Mouse (Mus musculus) CH12.LX (cell line): ENCODE measurements around the gene Tada2b. TPM values are rescaled to one million over a fixed set of nuclear protein-coding genes. Genes with fewer than 3 reads are reported as not detected.

Experiments
- DNase-seq: peaks from one replicate; pipeline ENCODE4 v3.0.0-alpha.2; 2013; ENCODE audit errors: extremely low read depth
- H3K27ac ChIP-seq: 2 replicates; pipeline ENCODE4 v1.5.1; 2012; ENCODE audit warnings: low read depth, mild to moderate bottlenecking, control low read depth, moderate library complexity; ENCODE audit not compliant: insufficient read depth
- H3K27me3 ChIP-seq: replicated peaks from 2 replicates; pipeline ENCODE3; 2012; ENCODE audit warnings: inconsistent platforms
- H3K36me3 ChIP-seq, 2 experiments: replicated peaks in 1 of 2; 2 replicates each; pipeline versions ENCODE3 to v1.6.1; 2012; ENCODE audit warnings: inconsistent platforms in 1 of 2, low read length in 1 of 2, mild to moderate bottlenecking in 1 of 2, mixed read lengths in 1 of 2, moderate library complexity in 1 of 2; ENCODE audit not compliant: control insufficient read depth in 1 of 2, insufficient read depth in 1 of 2
- H3K4me1 ChIP-seq, 2 experiments: 2 replicates each; pipeline ENCODE4 v1.6.1; 2012; ENCODE audit warnings: inconsistent platforms in 1 of 2, moderate library complexity in 1 of 2; ENCODE audit not compliant: insufficient read depth in 2 of 2, control insufficient read depth in 1 of 2
- H3K4me2 ChIP-seq: 2 replicates; pipeline ENCODE4 v1.6.1; 2012; ENCODE audit warnings: low read depth, mild to moderate bottlenecking, control low read depth; ENCODE audit not compliant: poor library complexity, insufficient read depth, severe bottlenecking
- H3K4me3 ChIP-seq, 3 experiments: fragments of 150-350 bp in 1 of 3; sonication (generic) in 1 of 3; replicated peaks in 1 of 3; 2 replicates each; pipeline versions ENCODE3 to v1.5.1; 2011 to 2012; ENCODE audit warnings: low read depth in 2 of 3, low read length in 2 of 3, mild to moderate bottlenecking in 2 of 3, moderate library complexity in 2 of 3, control low read depth in 1 of 3, improper control_type of control experiment in 1 of 3, inconsistent platforms in 1 of 3, mixed read lengths in 1 of 3; ENCODE audit not compliant: poor library complexity in 1 of 3
- H3K79me2 ChIP-seq: replicated peaks from 2 replicates; pipeline ENCODE4 v1.6.1; 2012; ENCODE audit warnings: mild to moderate bottlenecking, moderate library complexity; ENCODE audit not compliant: control insufficient read depth, poor library complexity, insufficient read depth, severe bottlenecking; ENCODE audit errors: extremely low read depth
- H3K9ac ChIP-seq: 2 replicates; pipeline ENCODE4 v1.6.1; 2012; ENCODE audit warnings: low read depth, mild to moderate bottlenecking, control low read depth, moderate library complexity; ENCODE audit not compliant: insufficient read depth
- H3K9me3 ChIP-seq: replicated peaks from 2 replicates; pipeline ENCODE3; 2012; ENCODE audit warnings: low read length, inconsistent platforms, mixed read lengths
- BHLHE40 ChIP-seq: IDR thresholded peaks from 2 replicates; pipeline ENCODE4 v1.6.1; 2011; ENCODE audit warnings: mild to moderate bottlenecking, low read depth, low read length, improper control_type of control experiment
- CHD2 ChIP-seq: IDR thresholded peaks from 2 replicates; pipeline ENCODE4 v1.6.1; 2011; ENCODE audit warnings: low read length, improper control_type of control experiment
- ELF1 ChIP-seq: IDR thresholded peaks from 2 replicates; pipeline ENCODE4 v1.6.1; 2014; ENCODE audit warnings: low read depth, mild to moderate bottlenecking, inconsistent platforms, low read length, improper control_type of control experiment
- EP300 ChIP-seq: IDR thresholded peaks from 2 replicates; pipeline ENCODE4 v1.6.1; 2011; ENCODE audit warnings: low read length, improper control_type of control experiment
- ETS1 ChIP-seq: conservative IDR thresholded peaks from 2 replicates; pipeline ENCODE4 v1.6.1; 2012; ENCODE audit warnings: low read depth, mild to moderate bottlenecking, inconsistent platforms, low read length, improper control_type of control experiment, moderate library complexity
- GABPA ChIP-seq: IDR thresholded peaks from 2 replicates; pipeline ENCODE4 v1.6.1; 2012; ENCODE audit warnings: low read depth, low read length, improper control_type of control experiment, inconsistent platforms; ENCODE audit not compliant: insufficient replicate concordance
- HCFC1 ChIP-seq: IDR thresholded peaks from 2 replicates; pipeline ENCODE4 v1.6.1; 2012; ENCODE audit warnings: low read depth, mild to moderate bottlenecking, inconsistent platforms, low read length, improper control_type of control experiment
- IRF4 ChIP-seq: IDR thresholded peaks from 2 replicates; pipeline ENCODE4 v1.6.1; 2014; ENCODE audit warnings: low read depth, mild to moderate bottlenecking, inconsistent platforms, low read length, improper control_type of control experiment
- JUND ChIP-seq: conservative IDR thresholded peaks from 2 replicates; pipeline ENCODE4 v1.6.1; 2011; ENCODE audit warnings: low read depth, low read length, improper control_type of control experiment
- KAT2A ChIP-seq: IDR thresholded peaks from 2 replicates; pipeline ENCODE4 v1.6.1; 2012; ENCODE audit warnings: low read length, improper control_type of control experiment, inconsistent platforms; ENCODE audit not compliant: insufficient replicate concordance
- MAX ChIP-seq: IDR thresholded peaks from 2 replicates; pipeline ENCODE4 v1.6.1; 2011; ENCODE audit warnings: low read length, improper control_type of control experiment
- NELFE ChIP-seq: IDR thresholded peaks from 2 replicates; pipeline ENCODE4 v1.6.1; 2011; ENCODE audit warnings: low read depth, low read length, improper control_type of control experiment
- NRF1 ChIP-seq: IDR thresholded peaks from 2 replicates; pipeline ENCODE4 v1.6.1; 2014; ENCODE audit warnings: low read depth, mild to moderate bottlenecking, inconsistent platforms, low read length, improper control_type of control experiment, moderate library complexity
- POLR2A ChIP-seq: IDR thresholded peaks from 2 replicates; pipeline ENCODE4 v1.6.1; 2011; ENCODE audit warnings: low read depth, mild to moderate bottlenecking, improper control_type of control experiment, low read length
- POLR2AphosphoS2 ChIP-seq: IDR thresholded peaks from 2 replicates; pipeline ENCODE4 v1.6.1; 2011; ENCODE audit warnings: low read depth, low read length, improper control_type of control experiment
- RCOR1 ChIP-seq: conservative IDR thresholded peaks from 2 replicates; pipeline ENCODE4 v1.6.1; 2012; ENCODE audit warnings: low read depth, mild to moderate bottlenecking, inconsistent platforms, low read length, improper control_type of control experiment
- SIN3A ChIP-seq: IDR thresholded peaks from 2 replicates; pipeline ENCODE4 v1.6.1; 2012; ENCODE audit warnings: low read length, improper control_type of control experiment, inconsistent platforms
- SMC3 ChIP-seq: IDR thresholded peaks from 2 replicates; pipeline ENCODE4 v1.6.1; 2011; ENCODE audit warnings: low read depth, low read length, improper control_type of control experiment
- TCF12 ChIP-seq: IDR thresholded peaks from 2 replicates; pipeline ENCODE4 v1.6.1; 2014; ENCODE audit warnings: low read depth, mild to moderate bottlenecking, inconsistent platforms, low read length, improper control_type of control experiment
- UBTF ChIP-seq: IDR thresholded peaks from 2 replicates; pipeline ENCODE4 v1.6.1; 2012; ENCODE audit warnings: low read depth, mild to moderate bottlenecking, inconsistent platforms, low read length, improper control_type of control experiment, moderate library complexity
- ZMIZ1 ChIP-seq: IDR thresholded peaks from 2 replicates; pipeline ENCODE4 v1.6.1; 2012; ENCODE audit warnings: low read depth, mild to moderate bottlenecking, inconsistent platforms, low read length, improper control_type of control experiment
- ZNF384 ChIP-seq: IDR thresholded peaks from 2 replicates; pipeline ENCODE4 v1.6.1; 2012; ENCODE audit warnings: low read depth, low read length, improper control_type of control experiment, inconsistent platforms
- dilution Hi-C: fragments of 300-500 bp; cut with MboI; formaldehyde crosslinking; loops from 2 replicates; pipeline ENCODE4 v1.14.3; 2020; ENCODE audit warnings: low sequenced_read_pairs; ENCODE audit not compliant: extremely low pct_unique_long_range_greater_than_20kb, extremely low pct_ligation_motif_present
- in situ Hi-C: fragments of 300-500 bp; cut with MboI; formaldehyde crosslinking; loops from 3 replicates; pipeline ENCODE4 v1.14.3; 2019; ENCODE audit warnings: low sequenced_read_pairs, low pct_ligation_motif_present, low pct_unique_long_range_greater_than_20kb, mixed read lengths
- polyA plus RNA-seq: library from polyadenylated mRNA; unstranded; fragments of >175 nt; gene quantifications from 2 replicates; pipeline ENCODE4 v1.2.1, GENCODE M21; 2012; ENCODE audit warnings: low read depth; ENCODE audit not compliant: insufficient read length
- total RNA-seq, 2 experiments: library from RNA; depleted of rRNA; stranded (reverse); fragments of 300-350 nt in 1 of 2; fragments of >200 nt in 1 of 2; gene quantifications; 2 replicates each; pipeline ENCODE4 v1.2.3; 2012 to 2014

Tada2b gene
- total and polyA plus RNA-seq, 3 experiments: 3.0 to 12.5 (median 4.8) TPM

DNA sequence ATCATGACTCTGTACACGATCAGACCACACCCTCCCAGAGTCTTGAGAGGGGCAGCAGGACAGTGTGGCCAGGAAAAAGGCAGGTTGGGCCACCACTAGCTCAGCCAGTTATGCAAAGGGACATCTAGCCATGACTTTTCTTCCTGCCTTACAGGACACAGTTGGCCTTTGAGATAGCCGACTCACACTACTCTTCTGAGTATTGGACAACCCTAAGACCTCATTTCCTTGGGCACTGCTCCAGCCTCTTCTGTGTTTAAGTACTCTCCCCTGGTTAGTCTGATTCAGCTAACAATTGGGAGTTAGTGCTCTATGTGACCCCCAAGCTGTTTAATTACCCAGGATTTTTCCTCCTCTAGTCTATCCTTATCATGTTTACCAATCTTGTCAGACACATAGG is 4.3 kb downstream of the Tada2b start:
- Histone ChIP-seq H3K27me3 (no peaks in the 10 kb centered on the region), H3K9ac (no peak overlapping the region), H3K27ac (no peak overlapping the region), H3K79me2 (peaks cover 12% of the 10 kb centered on the region), H3K9me3 (no peaks in the 10 kb centered on the region), H3K36me3 (peaks cover 10 to 63% of the 10 kb centered on the region in 2 experiments), H3K4me1 (peaks cover 13 to 50% of the 10 kb centered on the region in 2 experiments), H3K4me2 (no peak overlapping the region), H3K4me3 (no peak overlapping the region)
- in situ Hi-C loops (loop anchor here (5.0 kb wide), 3 partner anchors 33 to 263 kb away; no protein-coding TSS in a partner anchor), dilution Hi-C loops (no loop called here)
- TF ChIP-seq NRF1 (no peak), ELF1 (no peak), IRF4 (no peak), JUND (no peak), GABPA (no peak), NELFE (no peak), MAX (no peak), RCOR1 (no peak), POLR2A (no peak), ZMIZ1 (no peak), ZNF384 (no peak), KAT2A (no peak), CHD2 (no peak)
- no peak for DNase-seq

DNA sequence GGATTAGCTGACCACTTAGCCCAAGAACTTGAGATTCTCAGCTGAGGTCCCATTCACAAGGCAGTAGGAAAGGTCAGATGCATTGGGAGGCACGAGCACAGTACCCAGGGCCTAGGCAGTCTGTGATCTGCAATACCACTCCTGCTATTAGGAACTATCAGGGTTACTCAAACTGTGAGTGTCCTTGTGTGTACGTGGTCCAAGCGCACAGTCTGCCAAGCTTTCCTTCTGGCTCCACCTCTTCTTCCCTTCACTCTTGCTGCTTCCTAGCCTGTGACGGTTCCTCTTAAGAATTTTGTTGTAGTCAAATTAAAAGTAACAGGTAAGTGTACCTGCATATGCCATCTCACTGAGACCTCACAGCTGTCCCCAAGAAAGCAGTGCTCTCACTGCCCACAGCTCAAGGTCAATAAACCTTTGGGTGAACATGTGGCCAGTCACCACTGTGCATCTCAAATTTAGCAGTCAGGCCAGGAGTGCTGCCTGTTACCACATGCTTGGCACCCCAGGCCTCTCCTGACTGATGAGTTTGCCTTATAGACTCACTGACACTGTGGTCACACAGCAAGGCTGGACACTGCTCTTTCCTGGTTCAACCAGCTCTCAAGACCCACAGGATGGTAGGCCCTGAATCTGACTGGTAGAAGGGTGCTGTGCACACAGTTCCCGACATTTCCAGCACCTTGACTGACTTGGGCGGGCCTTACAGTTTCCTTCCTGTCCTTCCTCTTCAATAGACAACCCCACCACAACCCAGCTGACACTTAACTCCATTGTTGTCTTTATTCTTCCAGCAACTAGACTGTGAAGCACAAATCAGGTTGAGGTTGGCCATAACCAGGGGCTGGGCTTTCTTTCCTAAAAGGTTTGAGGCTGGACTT is 5.3 kb downstream of the Tada2b start:
- dilution Hi-C loops (no loop called here), in situ Hi-C loops (loop anchor here (5.0 kb wide), 1 partner anchor 34 kb away; no protein-coding TSS in a partner anchor)
- Histone ChIP-seq H3K27ac (no peak overlapping the region), H3K4me1 (peaks cover 12 to 47% of the 10 kb centered on the region in 2 experiments), H3K4me3 (no peak overlapping the region), H3K79me2 (peaks cover 12% of the 10 kb centered on the region), H3K9me3 (no peaks in the 10 kb centered on the region), H3K36me3 (peaks cover 12 to 69% of the 10 kb centered on the region in 2 experiments), H3K27me3 (no peaks in the 10 kb centered on the region), H3K4me2 (no peak overlapping the region), H3K9ac (no peak overlapping the region)
- DNase-seq: no peak
- no peak for TF ChIP-seq BHLHE40
- TF ChIP-seq HCFC1: no peak
- TF ChIP-seq SIN3A: no peak
- no peak for TF ChIP-seq ZNF384
- no peak for TF ChIP-seq UBTF
- no peak for TF ChIP-seq NRF1
- no peak for TF ChIP-seq TCF12
- TF ChIP-seq POLR2AphosphoS2: no peak
- no peak for TF ChIP-seq SMC3
- TF ChIP-seq EP300: no peak
- TF ChIP-seq POLR2A: no peak
- TF ChIP-seq CHD2: no peak
- TF ChIP-seq ETS1: no peak
